Mouse (Mus musculus): ENCODE results near the gene Pde4a. TPM values are rescaled to one million over a fixed set of nuclear protein-coding genes. Genes with fewer than 3 reads are reported as not detected.

Gene Pde4a
- 1 to 10 TPM in 1 of 2 experiments, under 1 TPM in 1; 0.45 to 3.7 TPM for polyA plus RNA-seq (2017; shearing (Covaris generic))

DNA sequence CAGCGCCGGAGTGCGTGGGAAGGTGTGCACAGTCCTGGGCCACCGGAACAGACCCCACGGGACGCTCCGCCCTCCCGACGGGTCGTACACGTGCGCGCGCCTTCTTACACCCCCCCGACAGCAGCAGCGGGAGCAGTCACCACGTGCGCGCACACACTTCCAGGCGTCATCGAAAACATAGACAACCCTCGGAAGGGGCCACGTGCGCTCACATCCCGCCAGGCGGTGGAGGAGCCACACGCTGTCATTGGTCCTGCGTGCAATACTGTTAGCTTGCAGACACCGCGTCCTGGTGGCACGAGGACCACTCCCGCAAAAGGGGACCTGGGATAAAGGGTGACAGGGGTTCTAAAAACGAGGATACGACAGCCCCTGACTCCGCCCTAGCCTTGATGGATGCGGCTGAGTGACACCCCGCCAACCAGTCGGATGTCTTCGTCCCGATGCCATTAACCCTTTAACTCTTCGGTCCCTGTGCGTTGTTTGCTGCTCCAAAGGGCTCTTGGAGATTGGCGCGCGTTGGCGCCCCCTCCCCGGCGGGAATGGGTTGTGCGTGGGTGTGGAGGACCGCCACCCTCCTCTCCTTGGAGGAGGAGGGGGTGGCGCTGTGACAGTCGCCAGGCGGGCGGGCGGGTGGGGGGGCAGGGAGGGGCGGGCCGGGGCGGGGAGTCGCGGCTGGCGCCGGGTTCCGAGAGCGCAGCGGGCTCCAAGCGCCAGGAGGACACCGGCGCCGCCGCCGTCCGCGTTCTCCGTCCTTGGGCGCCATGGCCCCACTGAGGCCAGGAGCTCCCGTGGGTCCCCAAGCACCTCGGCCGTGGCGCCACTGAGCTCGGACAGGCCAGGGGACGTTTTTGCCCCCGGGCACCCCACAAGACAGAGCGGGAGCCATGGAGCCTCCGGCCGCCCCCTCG, at the start of gene Pde4a:
Pde4a (plus strand) TSS at position 674 of the 911 bp plus-strand sequence.

DNA sequence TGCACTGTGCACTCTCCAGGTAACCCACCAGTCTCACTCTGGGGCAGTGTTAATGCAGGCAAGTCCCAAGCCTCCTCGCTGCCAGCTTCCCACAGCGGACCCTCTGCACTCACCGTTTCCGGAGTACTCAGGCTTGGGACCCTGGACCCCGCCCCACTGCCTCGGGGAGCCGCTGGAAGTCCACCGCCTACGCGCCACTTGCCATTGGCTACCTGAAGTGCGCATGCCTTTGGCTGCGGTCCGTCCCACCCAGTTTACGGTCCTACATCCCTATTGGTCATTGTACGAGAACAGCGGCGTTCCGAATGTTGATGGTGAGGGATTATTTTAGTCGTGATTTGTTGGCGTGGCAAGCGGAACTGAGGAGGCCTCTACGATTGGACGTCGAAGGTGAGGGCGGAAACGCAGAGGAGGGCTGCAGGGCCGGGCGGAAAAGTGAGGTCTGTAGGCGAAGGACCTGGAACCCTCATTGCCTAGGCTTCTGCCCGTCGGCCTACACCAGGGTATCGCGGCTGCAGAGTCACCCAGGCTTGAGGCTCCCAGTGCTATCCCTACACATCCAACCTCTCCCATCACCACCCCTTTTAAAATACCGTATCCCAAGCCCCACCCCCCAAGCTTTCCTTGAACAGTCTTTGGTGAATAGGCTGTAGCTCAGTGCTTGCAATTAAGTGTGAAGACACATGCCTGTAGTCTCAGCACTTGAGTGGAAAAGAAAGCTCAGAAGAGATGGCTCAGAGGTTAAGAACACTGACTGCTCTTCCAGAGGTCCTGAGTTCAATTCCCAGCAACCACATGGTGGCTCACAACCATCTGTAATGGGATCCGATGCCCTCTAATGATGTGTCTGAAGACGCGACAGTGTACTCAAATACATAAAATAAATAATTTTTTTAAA, 34.2 kb upstream of the Pde4a start, which contains the start of gene Tyk2:
Tyk2 (minus strand) TSS at position 185 of the 898 bp plus-strand sequence.

DNA sequence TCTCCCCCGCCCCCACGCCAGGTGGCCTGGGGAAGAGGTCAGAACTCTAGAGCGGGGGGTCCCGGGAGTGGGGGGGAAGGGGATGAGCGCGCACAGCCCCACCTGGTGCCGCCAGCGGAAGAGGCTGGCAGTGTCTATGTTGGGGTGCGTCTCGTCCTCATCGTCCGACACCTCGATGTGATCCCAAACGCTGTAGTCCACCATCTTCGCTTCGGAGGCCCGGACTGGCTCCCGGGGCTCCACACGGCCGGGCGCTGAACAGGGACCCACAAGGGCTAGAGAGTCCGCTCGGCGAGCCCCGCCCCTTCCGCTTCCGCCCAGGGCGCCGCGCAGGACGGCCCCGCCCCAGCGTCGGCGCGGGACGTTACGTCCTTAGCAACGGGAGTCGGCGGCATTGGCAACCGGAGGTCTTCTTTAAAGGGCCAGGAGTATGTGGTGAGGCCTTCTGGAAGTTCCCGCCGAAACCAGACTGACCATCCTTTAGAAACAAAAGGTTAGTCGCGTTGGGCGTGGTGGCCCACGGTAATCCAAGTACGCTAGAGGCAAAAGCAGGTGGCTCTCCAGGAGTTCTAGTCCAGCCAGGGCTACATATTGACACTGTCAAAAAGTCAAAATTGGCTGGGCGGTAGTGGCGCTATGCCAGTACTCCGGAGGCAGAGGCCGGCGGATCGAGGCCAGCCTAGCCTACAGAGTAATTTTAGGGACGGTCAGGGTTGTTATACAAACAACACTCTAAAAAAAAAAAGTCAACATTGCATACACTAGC, 15.7 kb upstream of the Pde4a start, which contains the start of gene Cdc37:
Cdc37 (minus strand) TSS at position 329 of the 766 bp plus-strand sequence.

DNA sequence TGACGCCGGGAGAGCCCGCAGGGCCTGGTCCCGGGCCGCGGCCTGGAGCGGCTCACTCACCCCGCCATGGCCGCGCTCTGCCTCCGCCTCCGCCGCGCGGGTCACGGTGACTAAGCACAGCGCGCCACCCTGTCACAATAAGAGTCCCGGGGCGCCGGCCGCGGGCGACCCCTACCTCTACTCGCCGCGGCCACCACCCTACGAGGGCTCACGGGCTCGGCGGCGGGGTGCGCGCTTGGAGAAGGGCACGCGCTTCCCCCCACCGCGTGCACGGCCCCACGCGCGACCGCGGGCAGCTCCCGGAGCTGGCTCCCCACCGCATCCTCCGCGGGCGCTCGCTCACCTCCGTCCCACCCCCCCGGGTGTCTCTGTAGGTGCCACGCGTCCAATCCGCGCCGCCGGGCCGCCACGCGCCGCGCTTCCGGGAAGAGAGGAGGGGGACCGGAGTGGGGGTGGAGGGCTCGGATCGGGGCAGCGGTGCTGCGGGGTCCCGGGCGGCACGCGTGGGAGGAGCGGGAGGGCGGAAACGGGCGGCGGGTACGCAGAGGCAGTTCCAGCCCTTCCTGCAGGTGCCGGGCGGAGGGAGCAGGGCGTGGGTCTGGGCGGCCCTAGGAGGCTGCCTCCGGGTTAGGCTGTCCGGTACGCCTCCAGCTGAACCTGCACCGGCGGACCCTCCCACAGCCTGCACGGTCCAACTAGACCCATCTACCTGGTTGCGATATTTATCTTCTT, 73.4 kb downstream of the Pde4a start, which contains the start of gene Keap1:
Keap1 (minus strand) TSS at position 629 of the 732 bp plus-strand sequence.

DNA sequence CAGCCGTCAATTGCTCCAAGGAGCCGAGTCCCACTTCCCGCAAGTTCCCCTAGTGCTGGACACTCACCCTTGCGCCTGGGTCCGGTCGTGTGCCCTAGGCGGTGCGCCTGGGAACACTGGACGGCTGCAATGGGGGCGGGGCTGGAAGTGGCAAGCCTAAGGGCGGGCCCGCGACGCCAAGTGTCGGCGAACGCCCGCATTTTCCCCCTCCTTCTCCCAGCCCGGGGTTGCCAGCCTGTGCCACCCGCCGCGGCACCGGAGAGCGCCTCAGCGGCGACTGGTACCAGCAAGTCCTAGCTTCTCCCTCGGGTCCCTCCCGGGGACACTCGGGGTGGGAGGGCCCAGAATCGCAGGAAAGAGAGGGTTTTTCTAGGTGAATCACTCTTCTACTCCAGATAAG, 82.8 kb downstream of the Pde4a start, which contains the start of gene S1pr5:
S1pr5 (minus strand) TSS at position 118 of the 400 bp plus-strand sequence.

Other genes starting within 250 kb of the Pde4a start
- 10 to 100 TPM; 40.3 to 87.6 TPM for gene Dnmt1, start 205.8 kb upstream of the Pde4a start, polyA plus RNA-seq (2017; shearing (Covaris generic))
- 10 to 100 TPM in 1 of 2 experiments, 1 to 10 TPM in 1; 8.7 to 17.8 TPM for gene S1pr2, start 188.9 kb upstream of the Pde4a start, polyA plus RNA-seq (2017; shearing (Covaris generic))
- gene Mrpl4, start 163.0 kb upstream of the Pde4a start, polyA plus RNA-seq (2017; shearing (Covaris generic)) = 100 to 1,000 TPM; 128 to 147 TPM
- gene Icam1, start 149.7 kb upstream of the Pde4a start, polyA plus RNA-seq (2017; shearing (Covaris generic)) = 100 to 1,000 TPM in 1 of 2 experiments, 10 to 100 TPM in 1; 79.0 to 136 TPM
- gene Icam4, start 136.3 kb upstream of the Pde4a start, polyA plus RNA-seq (2017; shearing (Covaris generic)) = under 1 TPM; 0.69 to 0.85 TPM
- gene Icam5, start 133.6 kb upstream of the Pde4a start, polyA plus RNA-seq (2017; shearing (Covaris generic)) = 1 to 10 TPM; 1.3 to 2.1 TPM
- under 1 TPM in 1 of 2 experiments, not detected in 1; 0.47 TPM for gene Zglp1, start 98.6 kb upstream of the Pde4a start, polyA plus RNA-seq (2017; shearing (Covaris generic))
- gene Gm49373, start 92.6 kb upstream of the Pde4a start, polyA plus RNA-seq (2017; shearing (Covaris generic)) = under 1 TPM; 0.21 to 0.48 TPM
- 10 to 100 TPM; 22.0 to 35.0 TPM for gene Fdx1l, start 92.1 kb upstream of the Pde4a start, polyA plus RNA-seq (2017; shearing (Covaris generic))
- gene Gm38431, start 73.7 kb upstream of the Pde4a start, polyA plus RNA-seq (2017; shearing (Covaris generic)) = 1 to 10 TPM in 1 of 2 experiments, under 1 TPM in 1; 0.77 to 2.0 TPM
- 10 to 100 TPM; 53.8 to 73.2 TPM for gene Raver1, start 73.7 kb upstream of the Pde4a start, polyA plus RNA-seq (2017; shearing (Covaris generic))
- 10 to 100 TPM; 38.3 to 73.3 TPM for gene Tyk2, start 34.5 kb upstream of the Pde4a start, polyA plus RNA-seq (2017; shearing (Covaris generic))
- 100 to 1,000 TPM; 257 to 310 TPM for gene Cdc37, start 15.7 kb upstream of the Pde4a start, polyA plus RNA-seq (2017; shearing (Covaris generic))
- 10 to 100 TPM; 51.6 to 55.5 TPM for gene Keap1, start 73.6 kb downstream of the Pde4a start, polyA plus RNA-seq (2017; shearing (Covaris generic))
- gene S1pr5, start 82.7 kb downstream of the Pde4a start, polyA plus RNA-seq (2017; shearing (Covaris generic)) = under 1 TPM in 1 of 2 experiments, not detected in 1; 0.06 TPM
- gene Atg4d, start 99.6 kb downstream of the Pde4a start, polyA plus RNA-seq (2017; shearing (Covaris generic)) = 10 to 100 TPM; 52.8 to 60.8 TPM
- gene Kri1, start 122.3 kb downstream of the Pde4a start, polyA plus RNA-seq (2017; shearing (Covaris generic)) = 10 to 100 TPM; 19.0 to 38.8 TPM
- 100 to 1,000 TPM; 105 to 242 TPM for gene Cdkn2d, start 125.7 kb downstream of the Pde4a start, polyA plus RNA-seq (2017; shearing (Covaris generic))
- gene Ap1m2, start 146.6 kb downstream of the Pde4a start, polyA plus RNA-seq (2017; shearing (Covaris generic)) = 1 to 10 TPM; 1.9 to 2.8 TPM
- 100 to 1,000 TPM; 328 to 350 TPM for gene Slc44a2, start 155.0 kb downstream of the Pde4a start, polyA plus RNA-seq (2017; shearing (Covaris generic))
- 10 to 100 TPM; 41.5 to 42.0 TPM for gene Ilf3, start 202.2 kb downstream of the Pde4a start, polyA plus RNA-seq (2017; shearing (Covaris generic))
- gene Qtrt1, start 246.1 kb downstream of the Pde4a start, polyA plus RNA-seq (2017; shearing (Covaris generic)) = 10 to 100 TPM; 26.3 to 54.9 TPM